Mouse (Mus musculus): ENCODE measurements at regions not wholly inside any gene's neighbourhood (a gene's known extent, or its start where the extent isn't known, plus 50 kb on each side); places are given as distances from the start of the nearest gene placed in this dataset.

DNA sequence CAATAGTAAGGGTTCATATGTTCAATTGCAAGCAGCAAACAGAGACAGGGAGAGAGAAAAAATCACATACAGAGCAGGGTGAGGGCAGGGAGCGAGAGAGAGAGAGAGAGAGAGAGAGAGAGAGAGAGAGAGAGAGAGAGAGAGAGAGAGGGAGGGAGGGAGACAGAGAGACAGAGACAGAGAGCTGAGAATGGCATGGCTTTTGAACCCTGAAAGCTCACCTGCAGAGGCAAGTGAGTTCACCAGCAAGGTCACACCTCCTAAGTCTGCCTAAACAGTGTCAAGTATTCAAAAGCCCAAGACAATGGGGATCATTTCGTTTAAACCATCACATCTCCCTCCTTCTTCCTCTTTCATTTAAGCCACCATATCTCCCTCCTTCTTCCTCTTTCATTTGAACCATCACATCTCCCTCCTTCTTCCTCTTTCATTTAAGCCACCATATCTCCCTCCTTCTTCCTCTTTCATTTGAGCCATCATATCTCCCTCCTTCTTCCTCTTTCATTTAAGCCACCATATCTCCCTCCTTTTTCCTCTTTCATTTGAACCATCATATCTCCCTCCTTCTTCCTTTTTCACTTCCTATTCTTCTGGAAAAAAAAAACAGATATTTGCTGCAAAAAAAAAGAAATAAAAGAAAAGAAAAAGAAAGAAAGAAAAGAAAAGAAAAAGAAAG, 116.7 kb upstream of the Meis1 start:
- TF ChIP-seq CTCF (IDR thresholded peaks at IDR 0.05; ENCODE audit: low read depth) = no peak
- no peak for TF ChIP-seq EP300 (IDR thresholded peaks at IDR 0.05; ENCODE audit: low read depth)
